ENCODE assay signal across 29 mouse cellular contexts in the genomic region with DNA sequence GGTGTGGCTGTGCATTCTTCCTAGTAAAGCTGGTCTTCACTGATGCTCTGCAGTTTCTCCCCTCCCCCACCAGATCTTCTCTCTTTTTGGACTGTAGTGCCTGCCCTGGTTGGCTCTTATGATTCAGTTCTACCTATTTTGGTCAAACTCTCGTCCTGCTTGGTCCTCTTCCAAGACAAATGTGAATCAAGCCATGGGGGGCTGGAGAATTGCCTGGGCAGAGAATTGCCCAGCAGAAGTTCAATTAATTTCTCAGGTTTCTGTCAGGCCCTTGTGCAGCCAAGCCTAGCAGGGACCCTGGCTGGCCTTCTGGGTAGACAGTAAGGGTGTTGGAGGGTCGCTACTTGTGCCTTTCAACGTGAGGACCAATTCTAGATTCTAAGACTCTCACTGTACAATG. TPM values are rescaled to one million over a fixed set of nuclear protein-coding genes. Genes with fewer than 3 reads are reported as not detected.
DNase-seq lines count a peak whose midpoint lies in the region; ATAC-seq and TF ChIP-seq lines count a peak whose summit lies in the region.
"Had no signal": no experiment of that assay in that cellular context is flagged by ENCODE, and none has a peak within 500 bp of the region (broad histone marks: within the 10 kb centered on the region; RNA-seq: fewer than 3 reads in every experiment).

No protein-coding gene starts in this region.

- no peak for TF ChIP-seq POLR2A in cerebellum, adult 2 months (IDR thresholded peaks at IDR 0.05; ENCODE audit: borderline replicate concordance, insufficient read depth, low read length)

- no peak overlapping the region for H3K27ac ChIP-seq in cerebellum, adult 2 months (ENCODE audit: insufficient read depth, low read length)
- H3K27ac ChIP-seq: heart, adult 2 months; hindbrain, embryonic 15.5 days; kidney, embryonic 15.5 days; layer of hippocampus, adult 2 months; limb, embryonic 12.5 days; macrophage had no signal

- intact Hi-C loops in heart, postnatal 36 days (cut with DNase I) = no loop called here

- peak overlapping the region; percentile 17 for H3K4me3 ChIP-seq in cerebellum, adult 2 months (replicated peaks; ENCODE audit: insufficient read depth, low read depth, low read length)
- H3K4me3 ChIP-seq: heart, adult 2 months; heart, embryonic 12.5 days; hindbrain, embryonic 15.5 days; kidney, embryonic 15.5 days; layer of hippocampus, adult 2 months; limb, embryonic 12.5 days had no signal

- peak; percentile 9 for DNase-seq in Muller cell, postnatal 12 days (ENCODE audit: inconsistent ontology term)
- peak; percentile 84 for DNase-seq in brain, adult 2 months (ENCODE audit: low read depth, low spot score)
- DNase-seq in cerebellum, adult 2 months = peak; percentile 88 to 92
- peak; percentile 94 to 97 for DNase-seq in cerebellum, postnatal 14 days
- no peak for DNase-seq in heart, postnatal 36 days
- no peak for DNase-seq in layer of hippocampus, adult 11-12 months (ENCODE audit: low spot score)
- DNase-seq: adrenal gland, adult 2 months; adrenal gland, postnatal 36 days; B cell, adult 2 months; heart, adult 2 months; kidney, adult 18-20 months; kidney, postnatal 25 days; midbrain, embryonic 14.5 days; right cerebral cortex, adult 18-20 months; spleen, adult 18-20 months; thymus, postnatal 25 days had no signal

- peaks cover 23% of the 10 kb centered on the region for H3K4me1 ChIP-seq in cerebellum, adult 2 months (ENCODE audit: control insufficient read depth, insufficient read depth, low read length)
- H3K4me1 ChIP-seq: hindbrain, embryonic 15.5 days had no signal

- no peaks in the 10 kb centered on the region; the same call in 1 of the 2 replicates for H3K27me3 ChIP-seq in cerebellum, adult 2 months (ENCODE audit: control insufficient read depth, insufficient read depth, low read length)
- H3K27me3 ChIP-seq: heart, embryonic 12.5 days; hindbrain, embryonic 15.5 days; kidney, embryonic 15.5 days had no signal

- no peak for TF ChIP-seq CTCF in cerebellum, adult 2 months (IDR thresholded peaks at IDR 0.05; ENCODE audit: borderline replicate concordance, insufficient read depth, low read depth, low read length)

- 3% methylated on average over 3 of the region's 3 CpGs for WGBS in cerebellum, adult 2 months

- no peak for ATAC-seq in erythroid progenitor cell, adult 5-6 weeks (replicated peaks; ENCODE audit: low FRiP score, poor library complexity, severe bottlenecking)
- ATAC-seq: activated CD4-positive, CD25-positive, alpha-beta regulatory T cell, adult 4 months; forebrain, embryonic 14.5 days; lung, postnatal 0 days had no signal

RNA-seq across cellular contexts. Expression of a gene that starts 17.9 kb away (rescaled TPM):
- 40.4 and 45.6 TPM in 2 replicates for polyA plus RNA-seq in cerebellum, adult 2 months (2012; rRNA removed)
- total RNA-seq in heart, postnatal 36 days (2021) = under 1 TPM; 0.62 to 0.94 TPM
- total RNA-seq in erythroid progenitor cell, adult 5-6 weeks (2015; ENCODE audit: low replicate concordance) = not detected in 2 replicates
- not detected in 2 replicates for total RNA-seq in erythroid progenitor cell, adult 5-6 weeks (2017; ENCODE audit: low replicate concordance)
- total RNA-seq: hematopoietic stem cell, adult 5-6 weeks; megakaryocyte-erythroid progenitor cell, adult 5-6 weeks had no signal
- polyA plus RNA-seq: activated CD4-positive, CD25-positive, alpha-beta regulatory T cell, adult 4 months; liver, adult 2 months; macrophage had no signal

Comparison
In these comparisons a context has a peak if more than half of its experiments do, and no peak if none do; other contexts are left out.
1. DNase-seq: peak in Muller cell, postnatal 12 days (single experiment), brain, adult 2 months (single experiment), cerebellum, adult 2 months (2 of 2) and cerebellum, postnatal 14 days (2 of 2); none in heart, postnatal 36 days (0 of 2) and layer of hippocampus, adult 11-12 months (single experiment).